In the genomic region with DNA sequence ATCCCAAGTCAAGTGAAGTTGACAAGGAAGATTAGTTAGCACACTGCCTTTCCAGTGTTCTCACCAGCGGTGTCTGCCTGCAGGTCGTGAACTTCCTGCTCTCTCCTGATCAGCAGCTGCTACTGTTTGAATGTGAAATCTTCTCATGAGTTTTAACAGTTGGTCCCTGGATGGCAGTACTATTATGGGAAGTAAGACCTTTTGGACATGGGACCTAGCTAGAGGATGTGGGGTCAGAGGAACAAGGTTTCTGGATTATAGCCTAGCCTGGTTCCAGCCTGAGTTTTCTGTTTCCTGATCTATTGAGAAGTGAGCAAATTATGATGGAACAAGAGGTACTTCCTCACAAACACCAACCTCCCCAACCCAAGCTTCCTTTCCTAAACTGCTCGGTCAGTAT, we compare ENCODE assay signal across 22 mouse cellular contexts.
DNase-seq lines count a peak whose midpoint lies in the region; ATAC-seq and TF ChIP-seq lines count a peak whose summit lies in the region.
"Had no signal": no experiment of that assay in that cellular context is flagged by ENCODE, and none has a peak within 500 bp of the region (broad histone marks: within the 10 kb centered on the region; RNA-seq: fewer than 3 reads in every experiment).

No protein-coding gene starts in this region.

- no peaks in the 10 kb centered on the region for H3K9me3 ChIP-seq in liver, embryonic 16.5 days (replicated peaks; ENCODE audit: control insufficient read depth, low read length)
- H3K9me3 ChIP-seq in liver, embryonic 12.5 days (replicated peaks) = no peaks in the 10 kb centered on the region
- H3K9me3 ChIP-seq in liver, postnatal 0 days (ENCODE audit: low read length) = no peaks in the 10 kb centered on the region
- H3K9me3 ChIP-seq: embryonic facial prominence, embryonic 10.5 days; forebrain, embryonic 13.5 days; heart, embryonic 12.5 days; hindbrain, embryonic 12.5 days had no signal

- H3K79me2 ChIP-seq in heart, adult 2 months (replicated peaks; ENCODE audit: control insufficient read depth, insufficient read depth, low read length) = no peaks in the 10 kb centered on the region

- no peak overlapping the region for H3K4me3 ChIP-seq in heart, adult 2 months
- no peak overlapping the region for H3K4me3 ChIP-seq in liver, embryonic 16.5 days (ENCODE audit: low read depth, low read length)
- no peak overlapping the region for H3K4me3 ChIP-seq in liver, embryonic 12.5 days
- H3K4me3 ChIP-seq in liver, postnatal 0 days (ENCODE audit: low read depth, low read length) = no peak overlapping the region
- H3K4me3 ChIP-seq: embryonic facial prominence, embryonic 10.5 days; forebrain, embryonic 13.5 days; heart, embryonic 12.5 days; hindbrain, embryonic 12.5 days had no signal

- TF ChIP-seq CTCF in heart, adult 2 months (IDR thresholded peaks at IDR 0.05) = no peak
- TF ChIP-seq CTCF in liver, postnatal 0 days (IDR thresholded peaks at IDR 0.05; ENCODE audit: low read depth) = no peak

- ATAC-seq in liver, embryonic 16.5 days (ENCODE audit: low read depth) = peak; percentile 45
- ATAC-seq in liver, embryonic 12.5 days = no peak
- ATAC-seq in liver, postnatal 0 days = peak; percentile 53
- ATAC-seq: activated CD4-positive, CD25-positive, alpha-beta regulatory T cell, adult 4 months; CD4-positive, CD25-positive, alpha-beta regulatory T cell, adult 4 months; forebrain, embryonic 13.5 days; forebrain, postnatal 0 days; hindbrain, embryonic 16.5 days; inflammation-experienced regulatory T-cells, adult 6 months; Patski had no signal

- no peak for TF ChIP-seq EP300 in heart, adult 2 months (IDR thresholded peaks at IDR 0.05; ENCODE audit: insufficient read depth, low read depth, low read length)
- TF ChIP-seq EP300 in liver, postnatal 0 days (IDR thresholded peaks at IDR 0.05; ENCODE audit: low read depth) = 0 out of 2 replicates have a peak, but pooled peaks have one; percentile 33

- peaks cover 2% of the 10 kb centered on the region; the same call in 1 of the 2 replicates for H3K4me1 ChIP-seq in heart, adult 2 months (ENCODE audit: control insufficient read depth, insufficient read depth, low read length)
- H3K4me1 ChIP-seq in liver, embryonic 16.5 days (ENCODE audit: control insufficient read depth, low read depth, low read length) = no peaks in the 10 kb centered on the region
- H3K4me1 ChIP-seq in liver, embryonic 12.5 days = peaks cover 25% of the 10 kb centered on the region
- H3K4me1 ChIP-seq in liver, postnatal 0 days (ENCODE audit: insufficient read depth) = no peaks in the 10 kb centered on the region
- H3K4me1 ChIP-seq: embryonic facial prominence, embryonic 10.5 days; forebrain, embryonic 13.5 days; hindbrain, embryonic 12.5 days had no signal

- intact Hi-C loops in heart, adult 2 months (cut with DNase I) = no loop called here
- intact Hi-C loops in gastrocnemius, postnatal 36 days (cut with DNase I) = no loop called here

- TF ChIP-seq POLR2A in heart, adult 2 months (IDR thresholded peaks at IDR 0.05; ENCODE audit: insufficient read depth, low read depth, low read length) = no peak

- H3K27me3 ChIP-seq in heart, adult 2 months (ENCODE audit: control insufficient read depth, insufficient read depth, low read length) = no peaks in the 10 kb centered on the region
- H3K27me3 ChIP-seq in liver, embryonic 16.5 days (ENCODE audit: control insufficient read depth, insufficient read depth, low read depth, low read length) = no peaks in the 10 kb centered on the region
- H3K27me3 ChIP-seq in liver, embryonic 12.5 days (replicated peaks) = no peaks in the 10 kb centered on the region
- H3K27me3 ChIP-seq in liver, postnatal 0 days (ENCODE audit: insufficient read depth, low read length) = no peaks in the 10 kb centered on the region
- H3K27me3 ChIP-seq: forebrain, embryonic 13.5 days; heart, embryonic 12.5 days; hindbrain, embryonic 12.5 days; Patski had no signal

- H3K4me2 ChIP-seq in liver, embryonic 16.5 days (ENCODE audit: low read depth, low read length) = no peak overlapping the region
- no peak overlapping the region for H3K4me2 ChIP-seq in liver, embryonic 12.5 days
- no peak overlapping the region for H3K4me2 ChIP-seq in liver, postnatal 0 days (ENCODE audit: low read depth, low read length)
- H3K4me2 ChIP-seq: forebrain, embryonic 13.5 days; heart, embryonic 12.5 days; hindbrain, embryonic 12.5 days had no signal

- WGBS in heart, adult 2 months = 35% methylated on average over 3 of the region's 3 CpGs
- 31% methylated on average over 3 of the region's 3 CpGs for WGBS in liver, embryonic 16.5 days (ENCODE audit: insufficient replicate concordance)
- 35% methylated on average over 3 of the region's 3 CpGs for WGBS in liver, embryonic 12.5 days (ENCODE audit: insufficient replicate concordance)
- 38% methylated on average over 3 of the region's 3 CpGs for WGBS in liver, postnatal 0 days (ENCODE audit: insufficient replicate concordance)

- H3K27ac ChIP-seq in heart, adult 2 months = no peak overlapping the region
- no peak overlapping the region for H3K27ac ChIP-seq in liver, embryonic 16.5 days (ENCODE audit: low read length)
- H3K27ac ChIP-seq in liver, embryonic 12.5 days = no peak overlapping the region
- peak overlapping the region; percentile 39; the same call in 1 of the 2 replicates for H3K27ac ChIP-seq in liver, postnatal 0 days (ENCODE audit: low read depth)
- H3K27ac ChIP-seq: embryonic facial prominence, embryonic 10.5 days; forebrain, embryonic 13.5 days; hindbrain, embryonic 12.5 days had no signal

- no peaks in the 10 kb centered on the region for H3K36me3 ChIP-seq in heart, adult 2 months (ENCODE audit: control insufficient read depth, insufficient read depth, low read length)
- H3K36me3 ChIP-seq in liver, embryonic 16.5 days (ENCODE audit: control insufficient read depth, insufficient read depth) = no peaks in the 10 kb centered on the region
- H3K36me3 ChIP-seq in liver, embryonic 12.5 days = no peaks in the 10 kb centered on the region
- H3K36me3 ChIP-seq in liver, postnatal 0 days (replicated peaks; ENCODE audit: insufficient read depth, low read length) = no peaks in the 10 kb centered on the region
- H3K36me3 ChIP-seq: embryonic facial prominence, embryonic 10.5 days; heart, embryonic 12.5 days; hindbrain, embryonic 12.5 days had no signal

- H3K9ac ChIP-seq in heart, adult 2 months (ENCODE audit: low read depth, low read length) = no peak overlapping the region
- no peak overlapping the region for H3K9ac ChIP-seq in liver, embryonic 16.5 days (ENCODE audit: low read depth, low read length)
- no peak overlapping the region for H3K9ac ChIP-seq in liver, embryonic 12.5 days
- no peak overlapping the region for H3K9ac ChIP-seq in liver, postnatal 0 days (replicated peaks)
- H3K9ac ChIP-seq: forebrain, embryonic 13.5 days; forebrain, postnatal 0 days; heart, embryonic 12.5 days; hindbrain, embryonic 12.5 days had no signal

- DNase-seq in heart, adult 11 months = peak; percentile 85
- no peak for DNase-seq in heart, adult 2 months
- no peak for DNase-seq in liver, postnatal 0 days
- DNase-seq in gastrocnemius, postnatal 36 days = no peak
- DNase-seq in layer of hippocampus, postnatal 25 days (ENCODE audit: extremely low spot score in 1 of 2, low spot score in 1 of 2) = no peak
- DNase-seq: adrenal gland, postnatal 14 days; B cell, adult 2 months; cerebellum, adult 8-10 months; cerebellum, postnatal 36 days; forebrain, postnatal 0 days; gastrocnemius, postnatal 14 days had no signal
